ENCODE assay signal across 9 mouse cellular contexts in the genomic region with DNA sequence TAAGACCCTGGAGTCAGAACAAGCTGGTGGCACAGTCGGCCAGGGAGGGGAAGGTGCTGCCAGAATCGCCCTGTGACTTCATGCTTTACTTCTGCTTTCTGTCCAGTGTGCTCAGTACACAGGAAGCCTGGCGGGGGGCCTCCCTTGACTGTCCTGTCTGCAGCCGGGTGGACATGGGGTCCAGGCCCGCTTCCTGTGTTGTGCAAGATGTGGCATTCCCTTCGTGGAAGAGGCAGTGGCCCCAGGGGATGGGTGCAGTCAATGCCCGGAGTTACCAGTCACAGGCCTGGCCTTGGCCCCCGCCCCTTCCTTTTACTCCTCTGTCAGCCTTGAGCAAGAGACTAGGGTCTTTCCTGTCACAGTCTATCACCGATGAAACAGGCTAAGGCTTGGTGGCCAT.
DNase-seq lines count a peak whose midpoint lies in the region; ATAC-seq and TF ChIP-seq lines count a peak whose summit lies in the region.
"Had no signal": no experiment of that assay in that cellular context is flagged by ENCODE, and none has a peak within 500 bp of the region (broad histone marks: within the 10 kb centered on the region; RNA-seq: fewer than 3 reads in every experiment).

No protein-coding gene starts in this region.

- no peak overlapping the region for H3K9ac ChIP-seq in liver, postnatal 0 days (replicated peaks)
- H3K9ac ChIP-seq: heart, embryonic 15.5 days had no signal

- peak overlapping the region; percentile 65 for H3K27ac ChIP-seq in liver, postnatal 0 days (ENCODE audit: low read depth)
- H3K27ac ChIP-seq in embryonic facial prominence, embryonic 10.5 days (replicated peaks) = no peak overlapping the region
- H3K27ac ChIP-seq: heart, embryonic 15.5 days had no signal

- peak; percentile 73 for ATAC-seq in liver, postnatal 0 days
- ATAC-seq in inflammation-experienced regulatory T-cells, adult 6 months = no peak

- H3K4me2 ChIP-seq in liver, postnatal 0 days (ENCODE audit: low read depth, low read length) = no peak overlapping the region
- H3K4me2 ChIP-seq: heart, embryonic 15.5 days had no signal

- H3K36me3 ChIP-seq in liver, postnatal 0 days (replicated peaks; ENCODE audit: insufficient read depth, low read length) = no peaks in the 10 kb centered on the region
- no peaks in the 10 kb centered on the region for H3K36me3 ChIP-seq in embryonic facial prominence, embryonic 10.5 days (replicated peaks)
- H3K36me3 ChIP-seq: heart, embryonic 15.5 days had no signal

- 24% methylated on average over 9 of the region's 9 CpGs for WGBS in liver, postnatal 0 days (ENCODE audit: insufficient replicate concordance)
- WGBS in embryonic facial prominence, embryonic 10.5 days = 62% methylated on average over 9 of the region's 9 CpGs

- TF ChIP-seq CTCF in liver, postnatal 0 days (IDR thresholded peaks at IDR 0.05; ENCODE audit: low read depth) = no peak

- no peaks in the 10 kb centered on the region for H3K27me3 ChIP-seq in liver, postnatal 0 days (ENCODE audit: insufficient read depth, low read length)
- H3K27me3 ChIP-seq in embryonic facial prominence, embryonic 10.5 days (replicated peaks; ENCODE audit: low read depth, poor library complexity, severe bottlenecking) = no peaks in the 10 kb centered on the region

- H3K9me3 ChIP-seq in liver, postnatal 0 days (ENCODE audit: low read length) = no peaks in the 10 kb centered on the region
- H3K9me3 ChIP-seq in embryonic facial prominence, embryonic 10.5 days = no peaks in the 10 kb centered on the region
- H3K9me3 ChIP-seq: heart, embryonic 15.5 days had no signal

- H3K4me1 ChIP-seq in liver, postnatal 0 days (ENCODE audit: insufficient read depth) = peaks cover 31% of the 10 kb centered on the region
- H3K4me1 ChIP-seq in embryonic facial prominence, embryonic 10.5 days = peaks cover 30% of the 10 kb centered on the region

- H3K4me3 ChIP-seq in liver, postnatal 0 days (ENCODE audit: low read depth, low read length) = no peak overlapping the region
- no peak overlapping the region for H3K4me3 ChIP-seq in embryonic facial prominence, embryonic 10.5 days
- H3K4me3 ChIP-seq: heart, embryonic 15.5 days had no signal

- peak; percentile 85 for TF ChIP-seq EP300 in liver, postnatal 0 days (IDR thresholded peaks at IDR 0.05; ENCODE audit: low read depth)

- peak; percentile 81 for DNase-seq in layer of hippocampus, adult 11-12 months (ENCODE audit: low spot score)
- DNase-seq in layer of hippocampus, postnatal 25 days (ENCODE audit: extremely low spot score in 1 of 2, low spot score in 1 of 2) = no peak
- DNase-seq in heart, adult 8-10 months (ENCODE audit: low spot score) = peak; percentile 68
- peak; percentile 84 for DNase-seq in liver, postnatal 0 days
- DNase-seq in spleen, postnatal 36 days (ENCODE audit: low spot score in 2 of 2) = peak; percentile 84 to 86
- no peak for DNase-seq in embryonic facial prominence, embryonic 10.5 days (ENCODE audit: low spot score)
- DNase-seq in urinary bladder, adult 2 months (ENCODE audit: low spot score) = no peak

Comparison
In these comparisons a context has a peak if more than half of its experiments do, and no peak if none do; other contexts are left out.
1. DNase-seq: peak in layer of hippocampus, adult 11-12 months (single experiment), heart, adult 8-10 months (single experiment), liver, postnatal 0 days (single experiment) and spleen, postnatal 36 days (2 of 2); none in layer of hippocampus, postnatal 25 days (0 of 2), embryonic facial prominence, embryonic 10.5 days (single experiment) and urinary bladder, adult 2 months (single experiment).